Mouse (Mus musculus): Measurements from ENCODE around the gene Acsbg1. TPM values are rescaled to one million over a fixed set of nuclear protein-coding genes. Genes with fewer than 3 reads are reported as not detected.

Gene Acsbg1
- polyA plus RNA-seq, 1 experiment, result 114 TPM

- Histone ChIP-seq H3K4me1 (ENCODE audit: control insufficient read depth, insufficient read depth, low read length) (no peaks in the 10 kb centered on the region), H3K27ac (ENCODE audit: control insufficient read depth, insufficient read depth, low read depth, low read length) (no peak overlapping the region), H3K27me3 (ENCODE audit: control insufficient read depth, insufficient read depth, low read length) (no peaks in the 10 kb centered on the region), H3K4me3 (ENCODE audit: control insufficient read depth, low read depth, low read length) (no peak overlapping the region), H3K36me3 (ENCODE audit: control insufficient read depth, insufficient read depth, low read length) (no peaks in the 10 kb centered on the region)
- TF ChIP-seq CTCF (IDR thresholded peaks at IDR 0.05; ENCODE audit: control insufficient read depth, insufficient read depth, insufficient replicate concordance, low read depth, low read length), result no peak
Measured at GRCm38 (mm10) chr9:54566958-54567357, 94.7 kb downstream of the Acsbg1 start.

- H3K4me3 ChIP-seq (ENCODE audit: control insufficient read depth, low read depth, low read length), result no peak overlapping the region
- no peaks in the 10 kb centered on the region for H3K27me3 ChIP-seq (ENCODE audit: control insufficient read depth, insufficient read depth, low read length)
- no peaks in the 10 kb centered on the region for H3K36me3 ChIP-seq (ENCODE audit: control insufficient read depth, insufficient read depth, low read length)
- no peak for TF ChIP-seq POLR2A (IDR thresholded peaks at IDR 0.05; ENCODE audit: control insufficient read depth, low read depth, low read length)
- TF ChIP-seq CTCF (IDR thresholded peaks at IDR 0.05; ENCODE audit: control insufficient read depth, insufficient read depth, insufficient replicate concordance, low read depth, low read length), result no peak
- peaks cover 3% of the 10 kb centered on the region for H3K4me1 ChIP-seq (ENCODE audit: control insufficient read depth, insufficient read depth, low read length)
- no peak overlapping the region for H3K27ac ChIP-seq (ENCODE audit: control insufficient read depth, insufficient read depth, low read depth, low read length)
Measured at GRCm38 (mm10) chr9:54560831-54561601, 100.7 kb downstream of the Acsbg1 start.

GRCm38 (mm10) chr9:54559771-54560471 lies 101.7 kb downstream of the Acsbg1 start, which contains the start of gene Cib2:
Gene Cib2 (minus strand): TSS chr9:54560218.
- H3K27ac ChIP-seq (ENCODE audit: control insufficient read depth, insufficient read depth, low read depth, low read length), result no peak within 1 kb of the TSS
- H3K27me3 ChIP-seq (ENCODE audit: control insufficient read depth, insufficient read depth, low read length), result no peaks in the 10 kb centered on the region

DNA sequence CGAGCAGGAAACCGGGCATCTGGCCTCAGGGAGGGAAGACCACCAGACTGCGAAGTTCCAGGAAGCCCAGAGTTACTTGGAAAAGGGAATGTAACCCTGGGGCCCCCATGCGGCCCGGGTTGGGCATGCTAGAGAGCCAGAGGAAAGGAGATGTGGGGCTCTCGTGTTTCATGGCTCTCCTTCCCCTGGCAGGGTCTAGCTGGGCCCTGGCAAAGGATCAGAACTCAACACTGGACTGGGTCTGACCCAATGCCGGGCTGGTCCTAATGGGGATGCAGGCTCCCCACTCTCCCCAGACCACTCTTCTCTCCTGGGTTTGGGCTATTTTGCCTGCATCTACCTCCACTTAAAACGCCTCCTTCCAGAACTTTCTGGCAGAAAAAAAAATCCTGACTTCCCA lies 102.9 kb downstream of the Acsbg1 start:
- Histone ChIP-seq H3K4me1 (ENCODE audit: control insufficient read depth, insufficient read depth, low read length) (peaks cover 3% of the 10 kb centered on the region), H3K27me3 (ENCODE audit: control insufficient read depth, insufficient read depth, low read length) (no peaks in the 10 kb centered on the region), H3K27ac (ENCODE audit: control insufficient read depth, insufficient read depth, low read depth, low read length) (no peak overlapping the region), H3K36me3 (ENCODE audit: control insufficient read depth, insufficient read depth, low read length) (no peaks in the 10 kb centered on the region), H3K4me3 (ENCODE audit: control insufficient read depth, low read depth, low read length) (no peak overlapping the region)
- TF ChIP-seq CTCF (IDR thresholded peaks at IDR 0.05; ENCODE audit: control insufficient read depth, insufficient read depth, insufficient replicate concordance, low read depth, low read length) (no peak), POLR2A (IDR thresholded peaks at IDR 0.05; ENCODE audit: control insufficient read depth, low read depth, low read length) (no peak)

More at GRCm38 (mm10) chr9:54559771-54560471, 101.7 kb downstream of the Acsbg1 start, which contains the start of gene Cib2:
- Histone ChIP-seq H3K4me1 (ENCODE audit: control insufficient read depth, insufficient read depth, low read length) (peaks cover 3% of the 10 kb centered on the region), H3K36me3 (ENCODE audit: control insufficient read depth, insufficient read depth, low read length) (no peaks in the 10 kb centered on the region), H3K4me3 (ENCODE audit: control insufficient read depth, low read depth, low read length) (peak within 1 kb of the TSS; percentile 80)
- TF ChIP-seq CTCF (IDR thresholded peaks at IDR 0.05; ENCODE audit: control insufficient read depth, insufficient read depth, insufficient replicate concordance, low read depth, low read length), result peak; percentile 27; the same call in 1 of the 2 replicates
- no peak; the same call in 1 of the 2 replicates for TF ChIP-seq POLR2A (IDR thresholded peaks at IDR 0.05; ENCODE audit: control insufficient read depth, low read depth, low read length)

DNA sequence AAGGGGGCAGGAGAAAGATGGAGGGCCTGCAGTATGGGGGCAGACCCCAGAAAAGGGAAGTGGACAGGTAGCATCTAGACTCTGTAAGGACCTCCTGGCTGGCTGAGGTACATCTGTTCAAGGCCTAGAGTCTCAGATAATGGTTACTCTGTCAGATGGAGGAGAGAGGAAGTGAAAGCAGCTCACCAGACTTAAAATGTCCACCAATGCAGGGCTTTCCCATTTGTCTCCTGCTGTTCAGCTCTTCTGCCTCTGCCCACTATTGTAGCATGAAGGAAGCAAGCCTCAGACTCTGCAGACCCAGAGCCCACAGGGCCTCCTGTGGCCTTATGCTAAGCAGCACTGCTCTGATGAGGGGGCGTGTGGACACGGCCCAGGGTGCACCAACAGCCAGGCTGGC lies 106.6 kb downstream of the Acsbg1 start:
- no peak overlapping the region for H3K4me3 ChIP-seq (ENCODE audit: control insufficient read depth, low read depth, low read length)
- H3K4me1 ChIP-seq (ENCODE audit: control insufficient read depth, insufficient read depth, low read length), result peaks cover 3% of the 10 kb centered on the region
- H3K27me3 ChIP-seq (ENCODE audit: control insufficient read depth, insufficient read depth, low read length), result no peaks in the 10 kb centered on the region
- TF ChIP-seq POLR2A (IDR thresholded peaks at IDR 0.05; ENCODE audit: control insufficient read depth, low read depth, low read length), result no peak
- TF ChIP-seq CTCF (IDR thresholded peaks at IDR 0.05; ENCODE audit: control insufficient read depth, insufficient read depth, insufficient replicate concordance, low read depth, low read length), result no peak
- H3K36me3 ChIP-seq (ENCODE audit: control insufficient read depth, insufficient read depth, low read length), result no peaks in the 10 kb centered on the region
- H3K27ac ChIP-seq (ENCODE audit: control insufficient read depth, insufficient read depth, low read depth, low read length), result no peak overlapping the region

Other genes starting within 250 kb of the Acsbg1 start
- gene Dmxl2, start 160.2 kb downstream of the Acsbg1 start, polyA plus RNA-seq (2012; rRNA removed), result 8.7 and 9.8 TPM in 2 replicates
- gene Sh2d7, start 122.9 kb downstream of the Acsbg1 start, polyA plus RNA-seq (2012; rRNA removed), result 4.3 and 4.4 TPM in 2 replicates
- gene Cib2, start 101.7 kb downstream of the Acsbg1 start, polyA plus RNA-seq (2012; rRNA removed), result 3.2 and 3.6 TPM in 2 replicates
- 11.9 and 13.8 TPM in 2 replicates for gene Idh3a, start 75.5 kb downstream of the Acsbg1 start, polyA plus RNA-seq (2012; rRNA removed)
- 129 and 142 TPM in 2 replicates for gene Dnaja4, start 37.0 kb upstream of the Acsbg1 start, polyA plus RNA-seq (2012; rRNA removed)
- gene Wdr61, start 72.6 kb upstream of the Acsbg1 start, polyA plus RNA-seq (2012; rRNA removed), result 24.5 and 26.9 TPM in 2 replicates
- 12.2 and 13.1 TPM in 2 replicates for gene Crabp1, start 102.9 kb upstream of the Acsbg1 start, polyA plus RNA-seq (2012; rRNA removed)
- gene Ireb2, start 201.9 kb upstream of the Acsbg1 start, polyA plus RNA-seq (2012; rRNA removed), result 25.2 and 36.5 TPM in 2 replicates